Mouse (Mus musculus) activated CD4-positive, CD25-positive, alpha-beta regulatory T cell (primary cell): ENCODE measurements around the gene Gm14412. TPM values are rescaled to one million over a fixed set of nuclear protein-coding genes. Genes with fewer than 3 reads are reported as not detected.

Experiments
- polyA plus RNA-seq, 2 experiments: library from polyadenylated mRNA; unstranded; fragments of 100-300 nt; shearing (Covaris generic); gene quantifications; one replicate each; pipeline ENCODE4 v1.2.1; 2017

Gm14412 gene
- polyA plus RNA-seq: under 1 TPM in 1 of 2 experiments, not detected in 1; 0.68 TPM

GRCm38 (mm10) chr2:177324257-177324733, at the start of gene Gm14412:
Gm14412 (minus strand) TSS chr2:177324307.

DNA sequence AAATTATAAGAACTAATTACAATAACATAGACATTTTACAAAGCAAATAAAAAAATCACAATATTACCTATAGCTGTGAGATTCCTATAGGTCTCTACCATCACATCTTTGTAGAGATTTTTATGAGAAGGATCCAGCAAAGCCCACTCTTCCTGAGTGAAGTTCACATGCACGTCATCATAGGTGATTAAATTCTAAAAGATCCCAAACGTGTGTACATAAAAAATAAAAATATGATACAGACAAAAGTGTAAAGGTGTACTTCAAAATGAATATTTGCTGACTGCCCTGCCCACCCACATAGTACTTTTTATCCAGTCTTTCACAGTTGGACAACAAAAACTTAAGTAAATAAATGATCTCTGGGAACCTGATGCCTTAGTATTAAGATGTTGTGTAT, 57.2 kb downstream of the Gm14412 start, which contains the start of gene Gm14409:
Gene Gm14409, minus strand, starts transcription at position 101 of the 400 bp plus-strand sequence.

Other genes with a start within 250 kb of the Gm14412 start
- gene Gm14401, start 250.0 kb downstream of the Gm14412 start, polyA plus RNA-seq: under 1 TPM in 1 of 2 experiments, not detected in 1; 0.58 TPM
- gene Gm14410, start 117.9 kb downstream of the Gm14412 start, polyA plus RNA-seq: 10 to 100 TPM in 1 of 2 experiments, 1 to 10 TPM in 1; 5.9 to 14.5 TPM
- not detected for gene Gm14409, start 57.3 kb downstream of the Gm14412 start, polyA plus RNA-seq
- under 1 TPM; 0.74 to 0.86 TPM for gene Gm14418, start 74.0 kb upstream of the Gm14412 start, polyA plus RNA-seq
- gene Zfp970, start 140.4 kb upstream of the Gm14412 start, polyA plus RNA-seq: 1 to 10 TPM; 4.7 to 5.9 TPM
- gene Gm14403, start 173.9 kb upstream of the Gm14412 start, polyA plus RNA-seq: 1 to 10 TPM in 1 of 2 experiments, under 1 TPM in 1; 0.49 to 1.0 TPM